Mouse (Mus musculus): ENCODE measurements around the gene Trim50.
A peak's percentile ranks its signal among the peaks of the same experiment; 100 is the strongest.
"Not testable (repeated sequence)": the region's sequence is repeated elsewhere in the genome, so short reads cannot be mapped to it uniquely, and the experiment has no call there.

Gene Trim50

GRCm38 (mm10) chr5:135352995-135353394, at the start of gene Trim50:
TSS of gene Trim50 (plus strand) at chr5:135353295.
- no peak for DNase-seq

GRCm38 (mm10) chr5:135306321-135306965, 46.7 kb upstream of the Trim50 start:
- no peak for DNase-seq

DNA sequence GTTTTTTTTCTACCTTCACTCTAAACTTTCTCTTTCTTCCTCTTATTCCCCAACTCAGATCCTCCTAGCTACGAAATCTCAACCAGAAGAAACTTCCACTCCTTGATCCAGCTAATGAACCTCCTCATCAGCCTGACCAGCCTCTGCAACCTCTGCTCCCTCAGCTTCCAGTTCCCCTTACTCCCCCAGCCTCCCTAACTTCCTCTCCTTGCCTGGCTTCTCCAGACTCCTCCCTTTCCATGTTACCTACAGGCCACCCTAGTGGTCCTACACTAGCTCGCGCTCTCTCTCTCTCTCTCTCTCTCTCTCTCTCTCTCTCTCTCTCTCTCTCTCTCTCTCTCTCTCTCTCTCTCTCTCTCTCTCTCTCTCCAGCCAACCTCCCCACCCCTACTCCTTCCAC, 36.9 kb upstream of the Trim50 start:
- no peak for DNase-seq

DNA sequence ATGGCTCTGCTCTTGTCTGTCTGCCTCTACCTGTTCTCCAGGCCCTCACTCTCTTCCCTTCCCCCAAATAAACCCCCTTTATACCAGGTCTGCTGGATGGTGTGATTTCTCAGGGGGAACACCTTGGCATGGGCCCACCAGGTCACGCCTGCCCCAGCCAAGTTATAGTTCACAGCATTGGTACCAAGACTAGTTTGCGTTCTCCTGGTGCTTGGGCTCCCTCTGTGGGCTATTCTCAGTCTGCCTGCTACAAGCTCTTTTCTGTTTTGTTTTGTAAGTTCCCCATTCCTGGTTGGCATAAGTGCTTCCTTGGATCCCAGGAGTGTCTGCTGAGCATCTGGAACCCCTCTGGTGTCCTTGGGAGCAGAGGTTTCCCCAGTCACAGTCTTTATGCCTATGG, 33.2 kb upstream of the Trim50 start:
- no peak for DNase-seq

DNA sequence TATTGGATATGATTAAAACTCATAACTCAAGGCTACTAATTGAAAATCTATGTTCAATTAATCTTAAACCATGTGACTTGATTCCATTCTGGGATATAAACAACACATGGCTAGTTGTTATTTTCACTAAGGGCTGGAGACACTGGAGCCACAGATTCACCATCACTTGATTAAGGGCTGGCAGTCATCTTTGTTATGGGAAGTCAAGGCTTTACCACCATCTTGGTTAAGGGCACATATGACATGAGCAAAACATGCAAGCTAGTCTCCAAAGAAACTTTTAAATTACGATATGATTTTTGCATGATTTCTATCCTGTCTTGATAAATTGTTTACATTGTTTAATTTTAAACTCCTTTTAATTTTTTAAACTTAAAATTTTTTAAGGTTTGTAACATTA, 30.9 kb upstream of the Trim50 start:
- no peak for DNase-seq

DNA sequence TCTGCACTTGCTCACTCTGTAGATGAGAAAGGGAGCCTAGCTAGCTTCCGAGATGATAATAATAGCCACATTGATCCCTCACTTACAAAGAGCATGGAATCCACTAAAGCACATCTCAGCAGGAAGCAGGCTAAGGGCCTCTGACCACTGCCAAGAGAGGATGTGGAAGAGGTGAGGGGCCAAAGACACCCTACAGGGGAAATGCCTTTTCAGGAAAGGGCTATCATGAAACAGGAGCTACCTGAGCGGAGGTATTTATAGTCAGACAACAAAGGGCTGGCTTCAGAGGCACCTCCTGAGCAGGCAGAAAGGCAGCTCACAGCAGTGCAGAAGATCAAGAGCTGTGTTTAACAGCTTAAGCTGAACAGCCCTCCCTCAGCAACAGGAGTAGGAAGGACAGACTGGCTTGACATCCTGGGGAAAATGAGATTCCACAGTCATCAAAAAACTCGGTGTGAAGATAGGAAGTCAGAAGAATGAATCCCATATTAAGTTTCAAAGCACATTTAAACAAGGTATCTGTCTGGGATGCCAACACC, 26.9 kb upstream of the Trim50 start:
- DNase-seq, result no peak

- no peak for DNase-seq
These were observed 23.6 kb upstream of the Trim50 start for GRCm38 (mm10) chr5:135329471-135329870.

- DNase-seq, result no peak
These were observed 22.9 kb upstream of the Trim50 start for GRCm38 (mm10) chr5:135330201-135330600.

DNA sequence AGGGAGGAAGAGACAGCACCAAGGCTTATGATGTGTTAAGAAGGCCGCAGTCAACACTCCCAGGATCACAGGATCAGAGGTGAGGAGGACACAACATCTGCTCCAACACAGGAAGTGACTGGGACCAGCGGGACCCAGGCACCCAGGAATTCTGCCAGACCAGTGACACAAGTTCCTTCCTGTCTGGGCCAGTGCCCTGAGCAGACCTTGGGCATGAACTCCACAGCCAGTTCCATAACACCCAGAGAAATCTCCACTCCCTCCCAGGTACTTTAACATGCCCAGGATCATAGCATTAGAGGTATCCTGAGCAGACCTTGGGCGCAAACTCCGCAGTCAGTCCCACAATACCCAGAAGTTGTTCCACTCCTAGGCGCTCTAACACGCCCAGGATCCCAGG, 21.9 kb upstream of the Trim50 start:
- DNase-seq, result no peak

- DNase-seq, result peak; percentile 34
These were observed 15.5 kb upstream of the Trim50 start for GRCm38 (mm10) chr5:135337575-135337974.

- DNase-seq, result no peak
These were observed 7.1 kb upstream of the Trim50 start for GRCm38 (mm10) chr5:135345989-135346388.

DNA sequence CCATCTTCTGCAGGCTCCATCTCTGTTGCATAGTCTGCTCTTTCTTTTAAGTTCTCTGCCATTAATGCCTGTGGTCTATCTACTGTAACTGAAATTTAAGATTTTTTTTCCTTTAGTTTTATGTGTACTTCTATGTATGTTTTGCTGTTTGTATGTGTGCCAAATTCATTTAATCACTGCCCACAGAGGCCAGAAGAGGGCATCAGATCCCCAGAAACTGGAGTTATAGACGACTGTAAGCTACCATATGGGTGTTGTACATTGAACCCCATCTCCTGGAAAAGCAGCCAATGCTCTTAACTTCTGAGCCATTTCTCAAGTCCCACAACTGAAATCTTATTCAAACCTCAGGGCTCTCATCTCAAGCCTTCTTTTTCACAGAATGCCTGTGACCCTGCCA, 6.7 kb upstream of the Trim50 start:
- DNase-seq, result no peak

DNA sequence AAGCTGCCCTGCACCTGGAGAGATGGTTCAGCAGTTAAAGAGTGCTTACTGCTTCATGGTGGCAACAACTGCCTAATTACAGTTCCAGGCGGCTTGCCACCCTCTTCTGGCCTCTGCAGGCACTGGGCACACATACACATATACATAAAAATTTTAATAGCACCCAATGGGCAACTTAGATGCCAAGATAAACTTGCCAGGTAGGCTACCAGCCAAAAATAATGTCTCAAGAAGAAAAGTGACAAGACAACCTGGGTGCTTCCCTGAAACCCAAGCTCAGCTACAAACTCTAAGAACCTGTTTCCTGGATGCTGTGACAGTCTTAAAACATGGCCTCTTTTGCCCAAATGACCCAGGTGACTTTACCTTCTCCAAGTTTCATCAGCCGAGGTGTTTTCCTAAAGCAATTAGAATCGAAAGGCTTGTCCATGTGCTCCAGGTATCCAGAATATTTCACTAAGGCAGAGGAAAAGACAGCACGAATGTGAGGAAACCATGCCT, 5.5 kb upstream of the Trim50 start:
- DNase-seq, result no peak

DNA sequence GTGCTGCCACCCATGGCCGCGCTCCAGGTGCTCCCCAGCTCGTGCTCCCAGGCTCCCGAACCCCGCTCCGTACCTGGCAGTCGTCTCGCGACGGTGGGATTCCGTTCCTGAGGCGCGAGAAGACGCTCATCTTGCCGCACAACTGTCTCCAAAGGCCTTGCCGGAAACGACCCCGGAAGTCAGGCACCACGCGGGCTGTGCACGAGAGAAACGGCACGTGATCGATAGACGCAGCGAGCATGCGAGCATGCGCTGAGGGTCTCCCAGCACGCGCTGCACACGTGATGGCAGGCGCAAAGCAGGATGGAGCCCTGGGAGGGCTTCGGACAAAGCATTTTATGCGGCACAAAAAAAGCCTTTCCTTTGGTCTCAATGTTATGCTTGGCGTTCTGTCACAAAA, 3.2 kb upstream of the Trim50 start, which contains the start of gene Fkbp6:
Gene Fkbp6, minus strand, starts transcription at position 183 of the 400 bp plus-strand sequence.
- DNase-seq, result no peak

GRCm38 (mm10) chr5:135351606-135352005, 1.5 kb upstream of the Trim50 start:
- no peak for DNase-seq

- DNase-seq, result no peak
These were observed 469 bp downstream of the Trim50 start for GRCm38 (mm10) chr5:135353564-135353963.

DNA sequence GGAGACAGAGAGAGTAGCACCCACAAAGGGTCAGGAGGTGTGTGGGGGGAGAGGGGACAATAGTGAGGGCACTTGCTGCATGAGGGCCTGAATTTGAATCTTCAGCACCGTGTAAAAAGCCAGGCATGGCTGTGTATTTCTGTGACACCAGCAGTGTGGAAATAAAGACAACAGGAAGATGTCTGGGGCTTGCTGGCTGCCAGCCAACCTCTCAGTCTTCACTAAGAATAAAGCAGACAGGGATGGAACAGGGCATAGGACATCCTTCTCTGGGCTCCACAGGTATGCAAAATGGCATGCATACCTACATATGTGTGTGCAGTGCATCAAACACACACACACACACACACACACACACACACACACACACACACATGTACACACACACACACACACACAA, 3.0 kb downstream of the Trim50 start:
- DNase-seq, result no peak

- peak; percentile 38 for DNase-seq
These were observed 4.5 kb downstream of the Trim50 start for GRCm38 (mm10) chr5:135357556-135357955.

GRCm38 (mm10) chr5:135359772-135360171, 6.7 kb downstream of the Trim50 start:
- no peak for DNase-seq

DNA sequence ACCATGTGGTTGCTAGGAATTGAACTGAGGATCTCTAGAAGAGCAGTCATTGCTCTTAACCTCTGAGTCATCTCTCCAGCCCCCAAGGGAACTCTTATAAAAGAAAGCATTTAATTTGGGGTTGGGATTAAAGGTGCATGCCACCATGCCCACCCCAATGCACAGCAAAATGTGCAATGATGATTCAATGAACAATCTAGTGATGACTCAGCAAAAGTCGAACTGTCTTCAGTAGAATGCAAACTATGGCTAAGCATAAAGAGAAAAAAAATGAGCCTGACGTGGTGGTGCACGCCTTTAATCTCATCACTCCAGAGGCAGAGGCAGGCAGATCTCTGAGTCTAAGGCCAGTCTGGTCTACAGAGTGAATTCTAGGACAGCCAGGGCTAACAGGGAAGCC, 9.5 kb downstream of the Trim50 start:
- DNase-seq, result no peak

DNA sequence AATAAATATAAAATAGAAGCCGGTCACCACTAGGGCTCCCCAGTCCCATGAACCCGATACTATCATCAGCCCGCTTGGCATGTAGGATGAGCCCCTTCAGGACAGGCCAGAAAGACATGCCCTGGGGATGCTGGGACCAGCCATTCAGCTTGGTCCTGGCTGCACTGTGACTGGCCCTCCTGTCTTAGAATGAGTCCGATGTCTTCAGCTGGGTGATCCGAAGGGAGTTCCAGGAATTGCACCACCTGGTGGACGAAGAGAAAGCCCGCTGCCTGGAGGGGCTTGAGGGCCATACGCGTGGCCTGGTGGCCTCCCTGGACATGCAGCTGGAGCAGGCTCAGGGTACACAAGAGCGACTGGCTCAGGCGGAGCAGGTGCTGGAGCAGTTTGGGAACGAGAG, 10.4 kb downstream of the Trim50 start:
- DNase-seq, result no peak

DNA sequence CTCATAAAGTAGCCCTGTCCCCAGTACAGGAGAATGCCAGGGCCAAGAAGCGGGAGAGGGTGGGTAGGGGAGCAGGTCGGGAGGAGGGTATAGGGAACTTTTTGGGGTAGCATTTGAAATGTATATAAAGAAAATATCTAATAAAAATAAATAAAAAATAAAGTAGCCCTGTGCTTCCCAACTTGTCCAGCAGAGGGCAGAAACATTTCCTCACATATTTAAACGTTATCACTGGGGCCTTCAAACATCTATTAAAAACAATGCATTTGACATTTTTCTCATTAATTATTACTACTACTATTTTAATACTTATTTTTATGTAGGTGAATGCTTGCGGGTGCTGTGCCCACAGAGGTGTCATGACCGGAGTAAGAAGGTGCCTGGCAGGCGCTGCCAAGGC, 14.7 kb downstream of the Trim50 start:
- DNase-seq, result peak; percentile 44

GRCm38 (mm10) chr5:135368312-135368711, 15.2 kb downstream of the Trim50 start:
- no peak for DNase-seq

- not testable (repeated sequence) for DNase-seq
These were observed 16.1 kb downstream of the Trim50 start for GRCm38 (mm10) chr5:135369196-135369595.
